Mouse (Mus musculus) megakaryocyte, embryonic 14.5 days (primary cell): ENCODE measurements around the gene Cntnap2.

Source experiments
- FLI1 ChIP-seq: IDR thresholded peaks from 2 replicates; pipeline ENCODE4 v1.6.1; 2012; ENCODE audit warnings: low read length, inconsistent platforms, mixed read lengths
- GATA1 ChIP-seq: IDR thresholded peaks from 3 replicates; pipeline ENCODE4 v1.6.1; 2012; ENCODE audit warnings: mixed read lengths, low read length, inconsistent platforms, borderline replicate concordance

- no peak for TF ChIP-seq FLI1
- no peak for TF ChIP-seq GATA1
Measured at GRCm38 (mm10) chr6:45536999-45537398, 477.8 kb downstream of the Cntnap2 start.
